Mouse (Mus musculus): ENCODE results near the gene Gse1.

- no peak for TF ChIP-seq CTCF (conservative IDR thresholded peaks at IDR 0.05; ENCODE audit: low read length)
- TF ChIP-seq POU5F1 (IDR thresholded peaks at IDR 0.05; ENCODE audit: borderline replicate concordance, low read length), result no peak
- no peak for TF ChIP-seq NANOG (IDR thresholded peaks at IDR 0.05; ENCODE audit: borderline replicate concordance, low read length)
Measured at GRCm38 (mm10) chr8:120382436-120383203, 154.4 kb downstream of the Gse1 start.

Data from E14TG2a.4 (cell line).